Mouse (Mus musculus) liver, adult 2 months (tissue): Measurements from ENCODE around the gene Glt28d2. TPM values are rescaled to one million over a fixed set of nuclear protein-coding genes. Genes with fewer than 3 reads are reported as not detected.

Experiments used
- DNase-seq: peaks from one replicate; pipeline ENCODE4 v3.0.0-alpha.2; 2011; ENCODE audit warnings: low read depth, low spot score; ENCODE audit errors: extremely low read depth
- H3K27ac ChIP-seq: fragments of 200-500 bp; replicated peaks from 2 replicates; pipeline ENCODE4 v1.5.1; 2012; ENCODE audit warnings: low read depth, mild to moderate bottlenecking, control low read depth, inconsistent platforms, low read length; ENCODE audit not compliant: insufficient read depth
- H3K27me3 ChIP-seq: fragments of 200-500 bp; 2 replicates; pipeline ENCODE4 v1.6.1; 2012; ENCODE audit warnings: mild to moderate bottlenecking, moderate library complexity, low read length, inconsistent platforms; ENCODE audit not compliant: control insufficient read depth, insufficient read depth
- H3K36me3 ChIP-seq: fragments of 200-500 bp; 2 replicates; pipeline ENCODE4 v1.6.1; 2012; ENCODE audit warnings: low read length, inconsistent platforms; ENCODE audit not compliant: control insufficient read depth, insufficient read depth
- H3K4me1 ChIP-seq: fragments of 200-500 bp; 2 replicates; pipeline ENCODE4 v1.6.1; 2011; ENCODE audit warnings: low read length; ENCODE audit not compliant: control insufficient read depth, insufficient read depth
- H3K4me3 ChIP-seq: fragments of 200-500 bp; 2 replicates; pipeline ENCODE4 v1.5.1; 2011; ENCODE audit warnings: low read depth, mild to moderate bottlenecking, control low read depth, low read length, moderate library complexity; ENCODE audit not compliant: insufficient read depth
- H3K79me2 ChIP-seq: fragments of 200-500 bp; 2 replicates; pipeline ENCODE4 v1.6.1; 2012; ENCODE audit warnings: inconsistent platforms, mild to moderate bottlenecking, low read length, moderate library complexity; ENCODE audit not compliant: control insufficient read depth, insufficient read depth
- H3K9ac ChIP-seq: fragments of 200-500 bp; 2 replicates; pipeline ENCODE4 v1.6.1; 2012; ENCODE audit warnings: low read depth, mild to moderate bottlenecking, control low read depth, inconsistent platforms, low read length
- CTCF ChIP-seq: fragments of 200-500 bp; IDR thresholded peaks from 2 replicates; pipeline ENCODE4 v1.5.1; 2011; ENCODE audit warnings: low read depth, low read length, control low read depth
- POLR2A ChIP-seq: fragments of 200-500 bp; IDR thresholded peaks from 2 replicates; pipeline ENCODE4 v1.6.1; 2011; ENCODE audit warnings: low read length, control low read depth; ENCODE audit not compliant: insufficient read depth; ENCODE audit errors: extremely low read depth
- WGBS: fragments of 180-500 bp; shearing (Covaris S2); methylation state at CpG from one replicate; pipeline ENCODE4 v1.1.7; 2018; 5-methylcytosine and 5-hydroxymethylcytosine counted together
- polyA plus RNA-seq: library from polyadenylated mRNA; depleted of rRNA; stranded (reverse); fragments of >200 nt; gene quantifications from 2 replicates; pipeline ENCODE4 v1.2.3, GENCODE M21; 2012
- total RNA-seq: library from RNA; depleted of rRNA; stranded (reverse); fragments of >200 nt; gene quantifications from 2 replicates; pipeline ENCODE4 v1.2.3, GENCODE M21; 2014

Gene Glt28d2
- total and polyA plus RNA-seq, 2 experiments = 1.6 to 3.0 TPM

DNA sequence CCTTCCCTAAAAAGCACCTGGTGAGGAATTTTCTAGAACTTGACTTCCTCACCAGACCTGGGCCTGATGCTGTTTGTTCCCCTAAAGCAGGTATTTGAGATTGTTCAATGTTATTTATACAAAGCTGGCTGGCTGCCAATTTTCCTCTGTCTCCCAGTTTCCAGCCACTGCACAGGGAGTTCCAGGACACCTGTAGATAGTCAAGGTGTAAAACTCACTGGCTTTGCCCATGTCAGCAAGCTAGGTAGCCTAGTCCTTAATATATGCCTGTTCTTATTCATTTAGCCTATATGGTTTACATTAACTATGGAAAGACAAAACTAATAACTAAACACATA lies 44.5 kb downstream of the Glt28d2 start:
- no peak overlapping the region for H3K4me3 ChIP-seq

GRCm38 (mm10) chr3:85842177-85842880 lies 45.0 kb downstream of the Glt28d2 start:
- 63% methylated on average over 9 of the region's 9 CpGs for WGBS
- no peak for TF ChIP-seq CTCF
- no peak for TF ChIP-seq POLR2A
- no peak overlapping the region for H3K27ac ChIP-seq
- no peak overlapping the region for H3K4me3 ChIP-seq
- H3K9ac ChIP-seq = no peak overlapping the region
- no peaks in the 10 kb centered on the region for H3K27me3 ChIP-seq
- H3K36me3 ChIP-seq = no peaks in the 10 kb centered on the region
- no peak for DNase-seq
- peaks cover 9% of the 10 kb centered on the region for H3K79me2 ChIP-seq
- H3K4me1 ChIP-seq = peaks cover 8% of the 10 kb centered on the region

More for the DNA sequence above, 44.5 kb downstream of the Glt28d2 start:
- Histone ChIP-seq H3K27ac (no peak overlapping the region), H3K36me3 (no peaks in the 10 kb centered on the region), H3K9ac (no peak overlapping the region), H3K79me2 (peaks cover 9% of the 10 kb centered on the region), H3K4me1 (peaks cover 8% of the 10 kb centered on the region), H3K27me3 (no peaks in the 10 kb centered on the region)
- DNase-seq = peak; percentile 50
- TF ChIP-seq POLR2A (no peak), CTCF (no peak)

- no peak overlapping the region for H3K4me3 ChIP-seq
These were observed 45.7 kb downstream of the Glt28d2 start for GRCm38 (mm10) chr3:85841454-85842176.

DNA sequence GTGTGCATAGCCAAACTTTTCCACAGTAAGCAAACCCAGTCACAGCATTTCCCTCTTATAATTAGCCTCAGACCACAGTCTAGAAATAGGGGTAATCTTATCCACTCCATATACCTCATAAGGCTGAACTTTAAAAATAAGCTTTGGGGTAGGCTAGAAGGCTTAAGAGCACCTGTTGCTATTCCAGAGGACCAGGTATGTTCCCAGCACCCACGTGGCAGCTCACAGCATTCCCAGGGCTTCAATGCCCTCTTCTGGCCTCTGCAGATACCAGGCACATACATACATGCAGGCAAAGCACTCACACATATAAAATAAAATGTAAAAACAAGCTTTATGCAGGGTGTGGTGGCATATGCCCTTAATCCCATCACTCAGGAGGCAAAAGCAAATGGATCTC lies 53.7 kb downstream of the Glt28d2 start:
- WGBS = 74% methylated on average over 1 of the region's 1 CpGs
- H3K4me3 ChIP-seq = no peak overlapping the region

More at GRCm38 (mm10) chr3:85841454-85842176, 45.7 kb downstream of the Glt28d2 start:
- no peak overlapping the region for H3K9ac ChIP-seq
- no peak for TF ChIP-seq CTCF
- TF ChIP-seq POLR2A = no peak
- H3K27ac ChIP-seq = no peak overlapping the region
- H3K36me3 ChIP-seq = no peaks in the 10 kb centered on the region
- H3K79me2 ChIP-seq = peaks cover 14% of the 10 kb centered on the region
- H3K27me3 ChIP-seq = no peaks in the 10 kb centered on the region
- no peak for DNase-seq
- H3K4me1 ChIP-seq = peaks cover 8% of the 10 kb centered on the region
- 59% methylated on average over 2 of the region's 2 CpGs for WGBS

DNA sequence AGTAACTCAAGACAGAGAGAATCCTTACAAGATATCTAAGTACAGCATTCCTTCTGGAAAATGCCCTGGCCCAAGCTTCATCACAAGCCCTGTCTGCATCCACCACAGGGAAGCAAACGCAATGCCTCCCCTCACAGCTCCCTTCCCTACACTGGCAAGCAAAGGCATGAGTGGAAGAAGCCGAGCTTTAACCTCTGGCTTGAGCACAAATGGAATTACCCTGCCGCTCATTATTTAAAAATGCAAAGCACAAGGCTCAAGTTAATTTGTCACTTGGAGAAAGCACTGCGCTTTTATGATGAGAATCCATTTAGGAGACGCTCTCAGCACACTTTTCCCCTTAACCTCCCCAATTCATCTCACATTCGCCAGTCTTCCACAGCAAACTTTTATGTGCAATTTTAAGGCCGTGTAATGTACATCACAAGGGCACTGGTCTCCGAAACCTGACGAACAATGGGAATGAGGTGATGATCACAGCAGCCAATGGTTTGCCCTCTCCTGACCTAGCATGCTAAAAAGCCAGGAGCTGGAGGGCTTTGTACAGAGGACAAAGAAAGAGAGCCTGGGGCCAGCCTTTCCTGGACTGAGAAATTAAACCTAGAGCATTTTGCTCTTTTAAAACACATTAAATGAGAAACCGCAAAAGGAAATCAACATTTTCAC lies 54.7 kb downstream of the Glt28d2 start:
- Histone ChIP-seq H3K9ac (no peak overlapping the region), H3K27me3 (no peaks in the 10 kb centered on the region), H3K27ac (no peak overlapping the region), H3K79me2 (peaks cover 10% of the 10 kb centered on the region; the same call in 1 of the 2 replicates), H3K4me1 (no peaks in the 10 kb centered on the region), H3K4me3 (no peak overlapping the region), H3K36me3 (no peaks in the 10 kb centered on the region)
- DNase-seq = no peak
- TF ChIP-seq CTCF (no peak), POLR2A (no peak)
- WGBS = 90% methylated on average over 10 of the region's 10 CpGs

More for the DNA sequence above, 53.7 kb downstream of the Glt28d2 start:
- Histone ChIP-seq H3K9ac (no peak overlapping the region), H3K79me2 (peaks cover 10% of the 10 kb centered on the region; the same call in 1 of the 2 replicates), H3K27me3 (no peaks in the 10 kb centered on the region), H3K4me1 (no peaks in the 10 kb centered on the region), H3K36me3 (no peaks in the 10 kb centered on the region), H3K27ac (no peak overlapping the region)
- TF ChIP-seq CTCF = no peak
- no peak for TF ChIP-seq POLR2A
- DNase-seq = no peak
